Mouse (Mus musculus): ENCODE data around the gene Chst10. TPM values are rescaled to one million over a fixed set of nuclear protein-coding genes. Genes with fewer than 3 reads are reported as not detected.

Chst10 gene
- polyA plus RNA-seq, 1 experiment, result not detected

- no peak overlapping the region for H3ac ChIP-seq (ENCODE audit: control insufficient read depth, insufficient read length)
Measured at GRCm38 (mm10) chr1:38930767-38931166, 32.8 kb upstream of the Chst10 start.

GRCm38 (mm10) chr1:38929468-38929867, 31.5 kb upstream of the Chst10 start:
- no peak overlapping the region for H3ac ChIP-seq (ENCODE audit: control insufficient read depth, insufficient read length)
- no peak overlapping the region for H3K4me3 ChIP-seq
- H3K27me3 ChIP-seq (ENCODE audit: control insufficient read depth, insufficient read depth, insufficient read length), result no peaks in the 10 kb centered on the region
- no peaks in the 10 kb centered on the region for H3K79me2 ChIP-seq (ENCODE audit: control insufficient read depth, insufficient read depth)
- TF ChIP-seq TCF12 (IDR thresholded peaks at IDR 0.05; ENCODE audit: insufficient read depth, poor library complexity, severe bottlenecking) (no peak), POLR2AphosphoS2 (IDR thresholded peaks at IDR 0.05; ENCODE audit: insufficient read length, low read depth) (no peak), E2F4 (IDR thresholded peaks at IDR 0.05; ENCODE audit: insufficient read depth) (no peak), CEBPB (IDR thresholded peaks at IDR 0.05; ENCODE audit: insufficient read depth, poor library complexity, severe bottlenecking) (no peak), REST (IDR thresholded peaks at IDR 0.05; ENCODE audit: insufficient read depth, insufficient read length) (no peak)
- no peaks in the 10 kb centered on the region for H3K36me3 ChIP-seq (ENCODE audit: control insufficient read depth, insufficient read depth)
- no peak overlapping the region for H3K4me2 ChIP-seq (ENCODE audit: low read depth)

More at GRCm38 (mm10) chr1:38930767-38931166, 32.8 kb upstream of the Chst10 start:
- Histone ChIP-seq H3K36me3 (ENCODE audit: control insufficient read depth, insufficient read depth) (no peaks in the 10 kb centered on the region), H3K4me3 (no peak overlapping the region), H3K27me3 (ENCODE audit: control insufficient read depth, insufficient read depth, insufficient read length) (no peaks in the 10 kb centered on the region), H3K4me2 (ENCODE audit: low read depth) (no peak overlapping the region), H3K79me2 (ENCODE audit: control insufficient read depth, insufficient read depth) (no peaks in the 10 kb centered on the region)
- no peak for TF ChIP-seq TCF12 (IDR thresholded peaks at IDR 0.05; ENCODE audit: insufficient read depth, poor library complexity, severe bottlenecking)
- no peak for TF ChIP-seq CEBPB (IDR thresholded peaks at IDR 0.05; ENCODE audit: insufficient read depth, poor library complexity, severe bottlenecking)
- TF ChIP-seq E2F4 (IDR thresholded peaks at IDR 0.05; ENCODE audit: insufficient read depth), result no peak
- no peak for TF ChIP-seq MYOG (IDR thresholded peaks at IDR 0.05; ENCODE audit: control insufficient read depth in 1 of 3, insufficient read depth in 1 of 3, insufficient read length in 2 of 3, low read depth in 2 of 3)
- no peak for TF ChIP-seq MAX (IDR thresholded peaks at IDR 0.05; ENCODE audit: low read depth)
- TF ChIP-seq POLR2AphosphoS2 (IDR thresholded peaks at IDR 0.05; ENCODE audit: insufficient read length, low read depth), result no peak

GRCm38 (mm10) chr1:38928996-38929395, 31.0 kb upstream of the Chst10 start:
- Histone ChIP-seq H3K36me3 (ENCODE audit: control insufficient read depth, insufficient read depth) (no peaks in the 10 kb centered on the region), H3K27me3 (ENCODE audit: control insufficient read depth, insufficient read depth, insufficient read length) (no peaks in the 10 kb centered on the region), H3K4me2 (ENCODE audit: low read depth) (no peak overlapping the region), H3ac (ENCODE audit: control insufficient read depth, insufficient read length) (no peak overlapping the region), H3K4me3 (no peak overlapping the region), H3K79me2 (ENCODE audit: control insufficient read depth, insufficient read depth) (no peaks in the 10 kb centered on the region)
- no peak for TF ChIP-seq POLR2A (IDR thresholded peaks at IDR 0.05; ENCODE audit: insufficient read length, low read depth)
- no peak for TF ChIP-seq E2F4 (IDR thresholded peaks at IDR 0.05; ENCODE audit: insufficient read depth)
- no peak for TF ChIP-seq SRF (IDR thresholded peaks at IDR 0.05; ENCODE audit: control insufficient read depth, insufficient read length, low read depth)
- TF ChIP-seq REST (IDR thresholded peaks at IDR 0.05; ENCODE audit: insufficient read depth, insufficient read length), result no peak
- no peak for TF ChIP-seq MAX (IDR thresholded peaks at IDR 0.05; ENCODE audit: low read depth)

GRCm38 (mm10) chr1:38903985-38904384, 6.0 kb upstream of the Chst10 start:
- H3K4me2 ChIP-seq (ENCODE audit: low read depth), result no peak overlapping the region

GRCm38 (mm10) chr1:38902571-38902970, 4.6 kb upstream of the Chst10 start:
- H3K36me3 ChIP-seq (ENCODE audit: control insufficient read depth, insufficient read depth), result no peaks in the 10 kb centered on the region
- no peak overlapping the region for H3ac ChIP-seq (ENCODE audit: control insufficient read depth, insufficient read length)
- peaks cover 15% of the 10 kb centered on the region for H3K27me3 ChIP-seq (ENCODE audit: control insufficient read depth, insufficient read depth, insufficient read length)
- TF ChIP-seq REST (IDR thresholded peaks at IDR 0.05; ENCODE audit: insufficient read depth, insufficient read length), result no peak
- TF ChIP-seq MYOD1 (IDR thresholded peaks at IDR 0.05; ENCODE audit: control insufficient read depth in 1 of 3, insufficient read length in 2 of 3, low read depth in 2 of 3), result no peak
- no peak for TF ChIP-seq POLR2A (IDR thresholded peaks at IDR 0.05; ENCODE audit: insufficient read length, low read depth)
- no peak for TF ChIP-seq E2F4 (IDR thresholded peaks at IDR 0.05; ENCODE audit: insufficient read depth)
- no peak for TF ChIP-seq POLR2AphosphoS2 (IDR thresholded peaks at IDR 0.05; ENCODE audit: insufficient read length, low read depth)
- no peak for TF ChIP-seq MYOG (IDR thresholded peaks at IDR 0.05; ENCODE audit: control insufficient read depth in 1 of 3, insufficient read depth in 1 of 3, insufficient read length in 2 of 3, low read depth in 2 of 3)
- no peak for TF ChIP-seq SRF (IDR thresholded peaks at IDR 0.05; ENCODE audit: control insufficient read depth, insufficient read length, low read depth)
- no peak for TF ChIP-seq MAX (IDR thresholded peaks at IDR 0.05; ENCODE audit: low read depth)
- TF ChIP-seq CEBPB (IDR thresholded peaks at IDR 0.05; ENCODE audit: insufficient read depth, poor library complexity, severe bottlenecking), result no peak
- no peak overlapping the region for H3K4me3 ChIP-seq
- no peak overlapping the region for H3K4me2 ChIP-seq (ENCODE audit: low read depth)
- no peaks in the 10 kb centered on the region for H3K79me2 ChIP-seq (ENCODE audit: control insufficient read depth, insufficient read depth)

More at GRCm38 (mm10) chr1:38903985-38904384, 6.0 kb upstream of the Chst10 start:
- Histone ChIP-seq H3K4me3 (no peak overlapping the region), H3ac (ENCODE audit: control insufficient read depth, insufficient read length) (no peak overlapping the region), H3K36me3 (ENCODE audit: control insufficient read depth, insufficient read depth) (no peaks in the 10 kb centered on the region), H3K79me2 (ENCODE audit: control insufficient read depth, insufficient read depth) (no peaks in the 10 kb centered on the region), H3K27me3 (ENCODE audit: control insufficient read depth, insufficient read depth, insufficient read length) (peaks cover 9% of the 10 kb centered on the region)
- TF ChIP-seq SRF (IDR thresholded peaks at IDR 0.05; ENCODE audit: control insufficient read depth, insufficient read length, low read depth) (no peak), MYOD1 (IDR thresholded peaks at IDR 0.05; ENCODE audit: control insufficient read depth in 1 of 3, insufficient read length in 2 of 3, low read depth in 2 of 3) (no peak), USF1 (IDR thresholded peaks at IDR 0.05; ENCODE audit: low read depth) (no peak)

- Histone ChIP-seq H3K36me3 (ENCODE audit: control insufficient read depth, insufficient read depth) (no peaks in the 10 kb centered on the region), H3K4me3 (no peak overlapping the region), H3K27me3 (ENCODE audit: control insufficient read depth, insufficient read depth, insufficient read length) (peaks cover 27% of the 10 kb centered on the region), H3K79me2 (ENCODE audit: control insufficient read depth, insufficient read depth) (no peaks in the 10 kb centered on the region), H3K4me2 (ENCODE audit: low read depth) (no peak overlapping the region), H3ac (ENCODE audit: control insufficient read depth, insufficient read length) (no peak overlapping the region)
- TF ChIP-seq MYOD1 (IDR thresholded peaks at IDR 0.05; ENCODE audit: control insufficient read depth in 1 of 3, insufficient read length in 2 of 3, low read depth in 2 of 3) (no peak), SRF (IDR thresholded peaks at IDR 0.05; ENCODE audit: control insufficient read depth, insufficient read length, low read depth) (no peak), TCF3 (IDR thresholded peaks at IDR 0.05; ENCODE audit: insufficient read length, low read depth) (no peak), CEBPB (IDR thresholded peaks at IDR 0.05; ENCODE audit: insufficient read depth, poor library complexity, severe bottlenecking) (no peak), MYOG (IDR thresholded peaks at IDR 0.05; ENCODE audit: control insufficient read depth in 1 of 3, insufficient read depth in 1 of 3, insufficient read length in 2 of 3, low read depth in 2 of 3) (no peak), REST (IDR thresholded peaks at IDR 0.05; ENCODE audit: insufficient read depth, insufficient read length) (no peak), POLR2AphosphoS2 (IDR thresholded peaks at IDR 0.05; ENCODE audit: insufficient read length, low read depth) (no peak), E2F4 (IDR thresholded peaks at IDR 0.05; ENCODE audit: insufficient read depth) (no peak), POLR2A (IDR thresholded peaks at IDR 0.05; ENCODE audit: insufficient read length, low read depth) (no peak), MAX (IDR thresholded peaks at IDR 0.05; ENCODE audit: low read depth) (no peak), USF1 (IDR thresholded peaks at IDR 0.05; ENCODE audit: low read depth) (no peak), TCF12 (IDR thresholded peaks at IDR 0.05; ENCODE audit: insufficient read depth, poor library complexity, severe bottlenecking) (no peak)
Measured at GRCm38 (mm10) chr1:38893081-38893480, 4.9 kb downstream of the Chst10 start.
